Mouse (Mus musculus) midbrain, embryonic 14.5 days (tissue): ENCODE data around the gene Myt1l. TPM values are rescaled to one million over a fixed set of nuclear protein-coding genes. Genes with fewer than 3 reads are reported as not detected.

Source experiments
- ATAC-seq: fragments of 200-750 bp; cut with Nextera tagmentation; 2 replicates; pipeline ENCODE4 v1.8.0; 2017; ENCODE audit warnings: moderate number of reproducible peaks, moderate library complexity; ENCODE audit not compliant: low FRiP score, low TSS enrichment
- DNase-seq: peaks from one replicate; pipeline ENCODE4 v3.0.0-alpha.2; 2015
- H3K27ac ChIP-seq: fragments of 300-500 bp; sonication (generic); replicated peaks from 2 replicates; pipeline ENCODE4 v1.5.1; 2014; ENCODE audit warnings: mild to moderate bottlenecking, low read depth, low read length, moderate library complexity
- H3K27me3 ChIP-seq: fragments of 300-500 bp; sonication (generic); 2 replicates; pipeline ENCODE4 v1.6.1; 2014; ENCODE audit warnings: low read length, control low read depth, mixed read lengths; ENCODE audit not compliant: control insufficient read depth, insufficient read depth
- H3K36me3 ChIP-seq: fragments of 300-500 bp; sonication (generic); 2 replicates; pipeline ENCODE4 v1.6.1; 2014; ENCODE audit warnings: low read length, control low read depth; ENCODE audit not compliant: control insufficient read depth, insufficient read depth
- H3K4me1 ChIP-seq: fragments of 300-500 bp; sonication (generic); 2 replicates; pipeline ENCODE4 v1.6.1; 2014; ENCODE audit warnings: mild to moderate bottlenecking, antibody characterized with exemption, low read length, control low read depth; ENCODE audit not compliant: control insufficient read depth, insufficient read depth
- H3K4me2 ChIP-seq: fragments of 300-500 bp; sonication (generic); 2 replicates; pipeline ENCODE4 v1.6.1; 2014; ENCODE audit warnings: mild to moderate bottlenecking, low read length, moderate library complexity
- H3K4me3 ChIP-seq: fragments of 300-500 bp; sonication (generic); replicated peaks from 2 replicates; pipeline ENCODE4 v1.5.1; 2014; ENCODE audit warnings: low read depth, low read length
- H3K9ac ChIP-seq: fragments of 300-500 bp; sonication (generic); replicated peaks from 2 replicates; pipeline ENCODE4 v1.6.1; 2014; ENCODE audit warnings: mild to moderate bottlenecking, low read length, moderate library complexity
- H3K9me3 ChIP-seq: fragments of 300-500 bp; sonication (generic); 2 replicates; pipeline ENCODE4 v1.6.1; 2016; ENCODE audit warnings: low read length, control low read depth, mixed read lengths; ENCODE audit not compliant: control insufficient read depth
- WGBS: fragments of 180-500 bp; shearing (Covaris S2); extraction: QIAGEN DNeasy Blood & Tissue Kit; methylation state at CpG from one replicate; pipeline ENCODE4 v1.1.7; 2014; 5-methylcytosine and 5-hydroxymethylcytosine counted together
- polyA plus RNA-seq: library from polyadenylated mRNA; unstranded; fragments of >200 nt; fragmentation: Nextera tagmentation; extraction: Ambion mirVana; gene quantifications from 2 replicates; pipeline ENCODE4 v1.2.1, GENCODE M21; 2014

The Myt1l gene
- polyA plus RNA-seq, 1 experiment from 2014 or later: 250 TPM

GRCm38 (mm10) chr12:29806415-29806814, 278.2 kb downstream of the Myt1l start:
- no peak overlapping the region for H3K4me2 ChIP-seq
- H3K4me3 ChIP-seq: no peak overlapping the region
- peaks cover 20% of the 10 kb centered on the region for H3K36me3 ChIP-seq
- H3K27ac ChIP-seq: no peak overlapping the region
- no peaks in the 10 kb centered on the region for H3K9me3 ChIP-seq
- no peaks in the 10 kb centered on the region for H3K27me3 ChIP-seq
- no peak for ATAC-seq
- 90% methylated on average over 1 of the region's 1 CpGs for WGBS
- no peak overlapping the region for H3K9ac ChIP-seq
- no peak for DNase-seq
- peaks cover 9% of the 10 kb centered on the region; the same call in 1 of the 2 replicates for H3K4me1 ChIP-seq

GRCm38 (mm10) chr12:29809569-29810185, 281.5 kb downstream of the Myt1l start:
- Histone ChIP-seq H3K36me3 (peaks cover 30% of the 10 kb centered on the region), H3K9ac (no peak overlapping the region), H3K9me3 (no peaks in the 10 kb centered on the region), H3K27ac (peak overlapping the region; percentile 43; the same call in 1 of the 2 replicates), H3K27me3 (no peaks in the 10 kb centered on the region), H3K4me1 (peaks cover 12% of the 10 kb centered on the region; the same call in 1 of the 2 replicates), H3K4me2 (no peak overlapping the region), H3K4me3 (no peak overlapping the region)
- DNase-seq (peak; percentile 65), ATAC-seq (no peak; the same call in 1 of the 2 replicates)
- 47% methylated on average over 12 of the region's 12 CpGs for WGBS

GRCm38 (mm10) chr12:29815466-29815865, 287.3 kb downstream of the Myt1l start:
- Histone ChIP-seq H3K36me3 (peaks cover 26% of the 10 kb centered on the region), H3K4me3 (no peak overlapping the region), H3K9ac (no peak overlapping the region), H3K27ac (peak overlapping the region; percentile 87), H3K27me3 (no peaks in the 10 kb centered on the region), H3K4me1 (peaks cover 29% of the 10 kb centered on the region), H3K4me2 (no peak overlapping the region), H3K9me3 (no peaks in the 10 kb centered on the region)
- ATAC-seq (no peak), DNase-seq (no peak)
- 64% methylated on average over 2 of the region's 2 CpGs for WGBS

GRCm38 (mm10) chr12:29816130-29816529, 287.9 kb downstream of the Myt1l start:
- H3K36me3 ChIP-seq: peaks cover 23% of the 10 kb centered on the region
- peaks cover 30% of the 10 kb centered on the region for H3K4me1 ChIP-seq
- DNase-seq: peak; percentile 58
- no peak overlapping the region for H3K4me3 ChIP-seq
- no peaks in the 10 kb centered on the region for H3K27me3 ChIP-seq
- WGBS: 25% methylated on average over 2 of the region's 2 CpGs
- H3K4me2 ChIP-seq: no peak overlapping the region
- no peak overlapping the region for H3K9ac ChIP-seq
- H3K9me3 ChIP-seq: no peaks in the 10 kb centered on the region
- peak overlapping the region; percentile 87 for H3K27ac ChIP-seq
- ATAC-seq: peak; percentile 74

DNA sequence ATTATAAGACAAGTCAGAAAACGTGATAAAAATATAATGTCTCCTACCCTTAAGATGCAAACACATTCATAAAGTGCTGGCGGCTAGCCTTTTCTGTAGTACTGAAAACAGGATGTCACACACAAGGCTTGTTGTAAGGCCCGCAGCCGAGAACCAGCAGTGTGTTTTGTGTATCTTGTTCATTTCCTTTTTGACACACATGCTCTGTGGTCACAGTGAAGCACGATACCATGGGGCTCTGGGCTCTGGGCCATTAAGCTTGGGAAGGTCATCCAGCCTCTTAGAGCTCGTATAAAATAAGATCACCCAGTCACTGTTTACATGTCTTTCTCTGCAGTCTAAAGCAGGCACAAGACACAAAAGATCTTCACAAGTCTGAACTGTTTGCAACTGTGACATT, 288.6 kb downstream of the Myt1l start:
- Histone ChIP-seq H3K4me2 (no peak overlapping the region), H3K27ac (peak overlapping the region; percentile 87), H3K9ac (no peak overlapping the region), H3K36me3 (peaks cover 17% of the 10 kb centered on the region), H3K4me1 (peaks cover 36% of the 10 kb centered on the region), H3K4me3 (no peak overlapping the region), H3K27me3 (no peaks in the 10 kb centered on the region), H3K9me3 (no peaks in the 10 kb centered on the region)
- 75% methylated on average over 6 of the region's 6 CpGs for WGBS
- ATAC-seq (no peak), DNase-seq (no peak)

- H3K4me3 ChIP-seq: no peak overlapping the region
- 30% methylated on average over 3 of the region's 3 CpGs for WGBS
- DNase-seq (peak; percentile 86), ATAC-seq (peak; percentile 67; the same call in 1 of the 2 replicates)
- H3K9me3 ChIP-seq: no peaks in the 10 kb centered on the region
- H3K36me3 ChIP-seq: peaks cover 11% of the 10 kb centered on the region
- no peak overlapping the region for H3K4me2 ChIP-seq
- peak overlapping the region; percentile 52 for H3K27ac ChIP-seq
- no peaks in the 10 kb centered on the region for H3K27me3 ChIP-seq
- no peak overlapping the region for H3K9ac ChIP-seq
- peaks cover 34% of the 10 kb centered on the region for H3K4me1 ChIP-seq
Observed at GRCm38 (mm10) chr12:29822216-29822615, 294.0 kb downstream of the Myt1l start.

DNA sequence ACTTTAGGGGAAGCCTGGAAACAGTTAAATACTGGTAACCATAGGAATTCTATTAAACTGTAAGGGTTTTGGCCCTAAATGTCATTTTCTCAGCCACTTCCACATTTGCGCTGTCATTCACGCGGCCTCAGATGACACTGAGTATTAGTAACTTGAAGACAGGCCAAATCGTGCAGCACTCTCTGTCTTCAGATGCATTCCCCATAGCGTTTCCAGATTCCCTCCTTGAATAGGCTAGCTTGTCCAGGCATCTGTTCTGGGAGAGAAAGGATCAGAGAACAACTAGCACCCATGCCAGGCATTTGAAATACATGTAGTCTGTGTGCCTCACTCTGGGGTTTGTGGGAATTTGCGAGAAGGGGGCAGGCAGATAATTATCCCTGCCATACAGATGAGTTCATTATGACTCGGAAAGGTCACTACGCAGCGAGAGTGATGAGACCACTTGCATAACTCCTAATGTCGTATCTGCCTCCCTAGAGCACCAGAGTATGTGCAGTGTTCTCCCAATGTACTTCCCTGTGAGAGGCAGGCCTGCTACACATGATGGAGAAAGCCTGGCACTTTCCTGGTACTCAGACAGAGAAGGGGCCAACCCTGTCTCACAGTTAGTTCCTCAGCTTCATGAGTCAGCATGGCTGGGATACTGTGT, 295.7 kb downstream of the Myt1l start:
- WGBS: 78% methylated on average over 10 of the region's 10 CpGs
- H3K9ac ChIP-seq: no peak overlapping the region
- peaks cover 33% of the 10 kb centered on the region for H3K4me1 ChIP-seq
- H3K27ac ChIP-seq: peak overlapping the region; percentile 33; the same call in 1 of the 2 replicates
- no peaks in the 10 kb centered on the region for H3K9me3 ChIP-seq
- H3K4me3 ChIP-seq: no peak overlapping the region
- peaks cover 17% of the 10 kb centered on the region for H3K36me3 ChIP-seq
- DNase-seq (no peak), ATAC-seq (no peak)
- H3K27me3 ChIP-seq: no peaks in the 10 kb centered on the region
- H3K4me2 ChIP-seq: no peak overlapping the region

DNA sequence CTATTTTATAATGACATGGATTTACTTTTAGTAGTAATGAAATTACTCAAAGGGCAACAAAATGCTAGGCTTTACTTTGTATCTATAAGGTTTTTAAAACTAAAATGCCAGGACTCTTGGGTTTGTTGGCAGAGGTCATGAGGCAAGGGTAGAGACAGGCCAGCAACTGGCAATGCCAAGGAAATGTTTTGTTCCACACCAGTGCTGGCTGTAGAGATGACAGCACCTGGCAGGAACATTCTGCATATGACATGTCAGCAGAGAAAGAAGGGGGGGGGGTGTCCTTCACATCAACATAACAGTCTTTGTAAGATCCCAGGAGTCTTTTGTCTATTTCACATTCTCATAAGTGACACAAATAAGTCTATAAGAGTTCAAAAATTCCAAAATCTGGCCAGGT, 302.4 kb downstream of the Myt1l start:
- H3K4me2 ChIP-seq: no peak overlapping the region
- no peaks in the 10 kb centered on the region for H3K27me3 ChIP-seq
- no peak for ATAC-seq
- H3K4me1 ChIP-seq: peaks cover 7% of the 10 kb centered on the region; the same call in 1 of the 2 replicates
- no peaks in the 10 kb centered on the region for H3K9me3 ChIP-seq
- no peak overlapping the region for H3K9ac ChIP-seq
- H3K36me3 ChIP-seq: peaks cover 33% of the 10 kb centered on the region
- no peak overlapping the region for H3K4me3 ChIP-seq
- DNase-seq: no peak
- H3K27ac ChIP-seq: no peak overlapping the region

- peaks cover 10% of the 10 kb centered on the region; the same call in 1 of the 2 replicates for H3K4me1 ChIP-seq
- 87% methylated on average over 11 of the region's 11 CpGs for WGBS
- ATAC-seq (no peak), DNase-seq (no peak)
- no peak overlapping the region for H3K4me3 ChIP-seq
- no peaks in the 10 kb centered on the region for H3K27me3 ChIP-seq
- no peak overlapping the region for H3K27ac ChIP-seq
- H3K4me2 ChIP-seq: no peak overlapping the region
- H3K36me3 ChIP-seq: peaks cover 37% of the 10 kb centered on the region
- no peak overlapping the region for H3K9ac ChIP-seq
- no peaks in the 10 kb centered on the region for H3K9me3 ChIP-seq
Observed at GRCm38 (mm10) chr12:29831356-29831755, 303.2 kb downstream of the Myt1l start.
